Mouse (Mus musculus): ENCODE measurements around the gene Herc3.
A peak's percentile ranks its signal among the peaks of the same experiment; 100 is the strongest.

The Herc3 gene

GRCm38 (mm10) chr6:58920735-58921134, 89.5 kb downstream of the Herc3 start:
- no peak for DNase-seq (ENCODE audit: low spot score in 2 of 2)

GRCm38 (mm10) chr6:58921623-58922022, 90.4 kb downstream of the Herc3 start:
- no peak for DNase-seq (ENCODE audit: low spot score in 2 of 2)

- no peak for DNase-seq (ENCODE audit: low spot score in 2 of 2)
Observed at GRCm38 (mm10) chr6:58922511-58922910, 91.2 kb downstream of the Herc3 start.

- DNase-seq (ENCODE audit: low spot score in 2 of 2): peak; percentile 75 to 77
Observed at GRCm38 (mm10) chr6:58927881-58928280, 96.6 kb downstream of the Herc3 start.

GRCm38 (mm10) chr6:58929911-58930431, 98.7 kb downstream of the Herc3 start:
- DNase-seq (ENCODE audit: low spot score in 2 of 2): peak; percentile 70 to 82

GRCm38 (mm10) chr6:58931149-58931548, 99.9 kb downstream of the Herc3 start:
- DNase-seq (ENCODE audit: low spot score in 2 of 2): no peak

GRCm38 (mm10) chr6:58932515-58933188, 101.4 kb downstream of the Herc3 start:
- DNase-seq (ENCODE audit: low spot score in 2 of 2): no peak

GRCm38 (mm10) chr6:58933189-58933913, 102.1 kb downstream of the Herc3 start:
- no peak for DNase-seq (ENCODE audit: low spot score in 2 of 2)

GRCm38 (mm10) chr6:58934144-58934543, 102.9 kb downstream of the Herc3 start:
- DNase-seq (ENCODE audit: low spot score in 2 of 2): no peak

GRCm38 (mm10) chr6:58937726-58938125, 106.5 kb downstream of the Herc3 start:
- no peak for DNase-seq (ENCODE audit: low spot score in 2 of 2)

- DNase-seq (ENCODE audit: low spot score in 2 of 2): no peak
Observed at GRCm38 (mm10) chr6:58942276-58942675, 111.0 kb downstream of the Herc3 start.

GRCm38 (mm10) chr6:58943958-58944357, 112.7 kb downstream of the Herc3 start:
- no peak for DNase-seq (ENCODE audit: low spot score in 2 of 2)

GRCm38 (mm10) chr6:58946246-58946645, 115.0 kb downstream of the Herc3 start:
- DNase-seq (ENCODE audit: low spot score in 2 of 2): no peak

GRCm38 (mm10) chr6:58946840-58947239, 115.6 kb downstream of the Herc3 start:
- no peak for DNase-seq (ENCODE audit: low spot score in 2 of 2)

GRCm38 (mm10) chr6:58950410-58950809, 119.1 kb downstream of the Herc3 start:
- DNase-seq (ENCODE audit: low spot score in 2 of 2): no peak

- peak; percentile 23 to 48 for DNase-seq (ENCODE audit: low spot score in 2 of 2)
Observed at GRCm38 (mm10) chr6:58951128-58951992, 120.1 kb downstream of the Herc3 start.

GRCm38 (mm10) chr6:58960523-58960922, 129.3 kb downstream of the Herc3 start:
- DNase-seq (ENCODE audit: low spot score in 2 of 2): no peak

GRCm38 (mm10) chr6:58962691-58963090, 131.4 kb downstream of the Herc3 start:
- no peak for DNase-seq (ENCODE audit: low spot score in 2 of 2)

GRCm38 (mm10) chr6:58964091-58964490, 132.8 kb downstream of the Herc3 start:
- no peak for DNase-seq (ENCODE audit: low spot score in 2 of 2)

GRCm38 (mm10) chr6:58964565-58964964, 133.3 kb downstream of the Herc3 start:
- no peak for DNase-seq (ENCODE audit: low spot score in 2 of 2)

- no peak for DNase-seq (ENCODE audit: low spot score in 2 of 2)
Observed at GRCm38 (mm10) chr6:58965071-58965831, 134.0 kb downstream of the Herc3 start.
